Mouse (Mus musculus): ENCODE data around the gene Ccdc120. TPM values are rescaled to one million over a fixed set of nuclear protein-coding genes. Genes with fewer than 3 reads are reported as not detected.

Gene Ccdc120
- polyA plus RNA-seq (2017; shearing (Covaris generic)) = 0.12 TPM

GRCm38 (mm10) chrX:7750432-7751116 is at the start of gene Ccdc120:
TSS of gene Ccdc120 (minus strand) at chrX:7750905.

GRCm38 (mm10) chrX:7789542-7790136 is 38.9 kb upstream of the Ccdc120 start, which contains the start of gene Gripap1:
TSS of gene Gripap1 (plus strand) at chrX:7789765.

GRCm38 (mm10) chrX:7762137-7762920 is 11.6 kb upstream of the Ccdc120 start, which contains the start of gene Tfe3:
TSS of gene Tfe3 (plus strand) at chrX:7762560.

GRCm38 (mm10) chrX:7728215-7728921 is 22.3 kb downstream of the Ccdc120 start, which contains the start of gene Praf2:
TSS of gene Praf2 (plus strand) at chrX:7728439.

GRCm38 (mm10) chrX:7721514-7722281 is 29.0 kb downstream of the Ccdc120 start, which contains the start of gene Gm45208:
TSS of gene Gm45208 (plus strand) at chrX:7722245.

GRCm38 (mm10) chrX:7714135-7714899 is 36.4 kb downstream of the Ccdc120 start, which contains the start of gene Wdr45:
TSS of gene Wdr45 (plus strand) at chrX:7714333.

GRCm38 (mm10) chrX:7696954-7697381 is 53.7 kb downstream of the Ccdc120 start, which contains the start of gene Gpkow:
TSS of gene Gpkow (plus strand) at chrX:7697131.

Other genes starting within 250 kb of the Ccdc120 start
- gene Foxp3, start 177.3 kb downstream of the Ccdc120 start, polyA plus RNA-seq (2017; shearing (Covaris generic)) = 1.5 TPM
- 4.7 TPM for gene Ppp1r3f, start 176.6 kb downstream of the Ccdc120 start, polyA plus RNA-seq (2017; shearing (Covaris generic))
- gene Ccdc22, start 145.4 kb downstream of the Ccdc120 start, polyA plus RNA-seq (2017; shearing (Covaris generic)) = 11.1 TPM
- not detected for gene Cacna1f, start 143.8 kb downstream of the Ccdc120 start, polyA plus RNA-seq (2017; shearing (Covaris generic))
- gene Syp, start 112.4 kb downstream of the Ccdc120 start, polyA plus RNA-seq (2017; shearing (Covaris generic)) = not detected
- gene Prickle3, start 93.6 kb downstream of the Ccdc120 start, polyA plus RNA-seq (2017; shearing (Covaris generic)) = 21.6 TPM
- gene Plp2, start 79.5 kb downstream of the Ccdc120 start, polyA plus RNA-seq (2017; shearing (Covaris generic)) = 30.3 TPM
- not detected for gene Magix, start 69.7 kb downstream of the Ccdc120 start, polyA plus RNA-seq (2017; shearing (Covaris generic))
- gene Gpkow, start 53.8 kb downstream of the Ccdc120 start, polyA plus RNA-seq (2017; shearing (Covaris generic)) = 68.3 TPM
- 98.4 TPM for gene Wdr45, start 36.6 kb downstream of the Ccdc120 start, polyA plus RNA-seq (2017; shearing (Covaris generic))
- gene Gm45208, start 28.7 kb downstream of the Ccdc120 start, polyA plus RNA-seq (2017; shearing (Covaris generic)) = not detected
- 19.8 TPM for gene Praf2, start 22.5 kb downstream of the Ccdc120 start, polyA plus RNA-seq (2017; shearing (Covaris generic))
- gene Tfe3, start 11.7 kb upstream of the Ccdc120 start, polyA plus RNA-seq (2017; shearing (Covaris generic)) = 64.9 TPM
- 104 TPM for gene Gripap1, start 38.9 kb upstream of the Ccdc120 start, polyA plus RNA-seq (2017; shearing (Covaris generic))
- 0.19 TPM for gene Kcnd1, start 71.4 kb upstream of the Ccdc120 start, polyA plus RNA-seq (2017; shearing (Covaris generic))
- 191 TPM for gene Otud5, start 90.5 kb upstream of the Ccdc120 start, polyA plus RNA-seq (2017; shearing (Covaris generic))
- gene Pim2, start 127.4 kb upstream of the Ccdc120 start, polyA plus RNA-seq (2017; shearing (Covaris generic)) = 233 TPM
- gene Slc35a2, start 133.1 kb upstream of the Ccdc120 start, polyA plus RNA-seq (2017; shearing (Covaris generic)) = 38.7 TPM
- 170 TPM for gene Pqbp1, start 148.4 kb upstream of the Ccdc120 start, polyA plus RNA-seq (2017; shearing (Covaris generic))
- 101 TPM for gene Timm17b, start 148.5 kb upstream of the Ccdc120 start, polyA plus RNA-seq (2017; shearing (Covaris generic))
- not detected for gene Gm10491, start 156.9 kb upstream of the Ccdc120 start, polyA plus RNA-seq (2017; shearing (Covaris generic))
- gene Gm10490, start 158.6 kb upstream of the Ccdc120 start, polyA plus RNA-seq (2017; shearing (Covaris generic)) = not detected
- not detected for gene Pcsk1n, start 168.9 kb upstream of the Ccdc120 start, polyA plus RNA-seq (2017; shearing (Covaris generic))
- not detected for gene Eras, start 177.7 kb upstream of the Ccdc120 start, polyA plus RNA-seq (2017; shearing (Covaris generic))
- 12.9 TPM for gene Hdac6, start 197.0 kb upstream of the Ccdc120 start, polyA plus RNA-seq (2017; shearing (Covaris generic))
- not detected for gene Gata1, start 227.2 kb upstream of the Ccdc120 start, polyA plus RNA-seq (2017; shearing (Covaris generic))

All from effector memory CD4-positive, alpha-beta T cell, adult 5 months (primary cell).